Comparison of ENCODE assay signal across 24 mouse cellular contexts in genomic region chr3:55635542-55636172, GRCm38 (mm10).
DNase-seq lines count a peak whose midpoint lies in the region; ATAC-seq and TF ChIP-seq lines count a peak whose summit lies in the region.
"Had no signal": no experiment of that assay in that cellular context is flagged by ENCODE, and none has a peak within 500 bp of the region (broad histone marks: within the 10 kb centered on the region; RNA-seq: fewer than 3 reads in every experiment).

No protein-coding gene starts in this region.

- no peak overlapping the region for H3K4me3 ChIP-seq in kidney, postnatal 0 days (replicated peaks; ENCODE audit: low read depth, low read length)
- no peak overlapping the region for H3K4me3 ChIP-seq in kidney, adult 2 months (ENCODE audit: insufficient read depth, low read depth, low read length)
- no peak overlapping the region for H3K4me3 ChIP-seq in hindbrain, postnatal 0 days (ENCODE audit: low read length)
- H3K4me3 ChIP-seq: embryonic facial prominence, embryonic 10.5 days; forebrain, embryonic 10.5 days; heart, embryonic 13.5 days; limb, embryonic 13.5 days; liver, embryonic 12.5 days; neural tube, embryonic 12.5 days had no signal

- TF ChIP-seq POLR2A in kidney, adult 2 months (IDR thresholded peaks at IDR 0.05; ENCODE audit: low read depth, low read length) = no peak

- H3K9me3 ChIP-seq in kidney, postnatal 0 days (replicated peaks; ENCODE audit: low read length) = no peaks in the 10 kb centered on the region
- no peaks in the 10 kb centered on the region for H3K9me3 ChIP-seq in hindbrain, postnatal 0 days (ENCODE audit: low read length)
- H3K9me3 ChIP-seq: embryonic facial prominence, embryonic 10.5 days; forebrain, embryonic 10.5 days; heart, embryonic 13.5 days; limb, embryonic 13.5 days; liver, embryonic 12.5 days; neural tube, embryonic 12.5 days had no signal

- WGBS in kidney, postnatal 0 days = 18% methylated on average over 8 of the region's 8 CpGs
- 49% methylated on average over 8 of the region's 8 CpGs for WGBS in kidney, adult 2 months
- 52% methylated on average over 8 of the region's 8 CpGs for WGBS in hindbrain, postnatal 0 days

- H3K27ac ChIP-seq in kidney, postnatal 0 days = no peak overlapping the region
- no peak overlapping the region for H3K27ac ChIP-seq in kidney, adult 2 months (ENCODE audit: insufficient read depth, low read depth, low read length)
- no peak overlapping the region for H3K27ac ChIP-seq in hindbrain, postnatal 0 days
- H3K27ac ChIP-seq: embryonic facial prominence, embryonic 10.5 days; forebrain, embryonic 10.5 days; heart, embryonic 13.5 days; limb, embryonic 13.5 days; liver, embryonic 12.5 days; neural tube, embryonic 12.5 days had no signal

- DNase-seq in kidney, postnatal 0 days (ENCODE audit: low spot score) = peak; percentile 38
- no peak for DNase-seq in kidney, adult 2 months
- DNase-seq in brain, adult 2 months (ENCODE audit: low read depth, low spot score) = peak; percentile 37
- DNase-seq in embryo, embryonic 10.5 days (ENCODE audit: low spot score) = peak; percentile 45
- DNase-seq in hindbrain, postnatal 0 days (ENCODE audit: low spot score) = peak; percentile 18
- no peak for DNase-seq in thymus, postnatal 0 days (ENCODE audit: low spot score)
- no peak for DNase-seq in heart, adult 8-10 months (ENCODE audit: low spot score)
- DNase-seq: adrenal gland, adult 8-10 months; cerebellum, adult 18-20 months; cerebellum, postnatal 25 days; gastrocnemius, postnatal 25 days; heart, adult 18-20 months; heart, postnatal 14 days; kidney, adult 18-20 months; lung, adult 18-20 months; lung, postnatal 10 days; thymus, postnatal 14 days had no signal

- peak; percentile 65; the same call in 1 of the 2 replicates for ATAC-seq in kidney, postnatal 0 days (replicated peaks; ENCODE audit: low FRiP score, low read depth)
- ATAC-seq in hindbrain, postnatal 0 days = peak; percentile 46; the same call in 1 of the 2 replicates
- no peak for ATAC-seq in megakaryocyte, adult 5-6 weeks (ENCODE audit: poor library complexity, severe bottlenecking)
- ATAC-seq: liver, embryonic 12.5 days had no signal

- TF ChIP-seq CTCF in kidney, postnatal 0 days (IDR thresholded peaks at IDR 0.05; ENCODE audit: low read depth) = no peak
- TF ChIP-seq CTCF in kidney, adult 2 months (conservative IDR thresholded peaks at IDR 0.05; ENCODE audit: insufficient read depth, insufficient read length, low read depth, low read length) = no peak
- no peak for TF ChIP-seq CTCF in hindbrain, postnatal 0 days (IDR thresholded peaks at IDR 0.05; ENCODE audit: low read depth)

- H3K27me3 ChIP-seq in kidney, postnatal 0 days (ENCODE audit: insufficient read depth, low read length) = no peaks in the 10 kb centered on the region
- H3K27me3 ChIP-seq in kidney, adult 2 months (replicated peaks; ENCODE audit: control insufficient read depth, insufficient read depth, low read length) = no peaks in the 10 kb centered on the region
- no peaks in the 10 kb centered on the region for H3K27me3 ChIP-seq in hindbrain, postnatal 0 days (ENCODE audit: insufficient read depth, low read length)
- H3K27me3 ChIP-seq: heart, embryonic 13.5 days; limb, embryonic 13.5 days; liver, embryonic 12.5 days; neural tube, embryonic 12.5 days had no signal

- H3K36me3 ChIP-seq in kidney, postnatal 0 days (ENCODE audit: insufficient read depth, low read length) = no peaks in the 10 kb centered on the region
- no peaks in the 10 kb centered on the region for H3K36me3 ChIP-seq in kidney, adult 2 months (ENCODE audit: control insufficient read depth, insufficient read depth, low read length)
- H3K36me3 ChIP-seq in hindbrain, postnatal 0 days (ENCODE audit: insufficient read depth, low read length) = peaks cover 9% of the 10 kb centered on the region; the same call in 1 of the 2 replicates
- H3K36me3 ChIP-seq: liver, embryonic 12.5 days had no signal

- no peaks in the 10 kb centered on the region for H3K4me1 ChIP-seq in kidney, postnatal 0 days (replicated peaks; ENCODE audit: insufficient read depth, low read length)
- H3K4me1 ChIP-seq in kidney, adult 2 months (ENCODE audit: control insufficient read depth, insufficient read depth, low read length) = no peaks in the 10 kb centered on the region
- no peaks in the 10 kb centered on the region for H3K4me1 ChIP-seq in hindbrain, postnatal 0 days (ENCODE audit: insufficient read depth, low read length)
- H3K4me1 ChIP-seq: forebrain, embryonic 10.5 days; heart, embryonic 13.5 days; liver, embryonic 12.5 days; neural tube, embryonic 12.5 days had no signal

- H3K9ac ChIP-seq in kidney, postnatal 0 days (ENCODE audit: low read depth, low read length) = no peak overlapping the region
- H3K9ac ChIP-seq in hindbrain, postnatal 0 days (replicated peaks; ENCODE audit: low read length) = 0 out of 2 replicates have a peak overlapping the region, but pooled peaks have one; percentile 1
- H3K9ac ChIP-seq: heart, embryonic 13.5 days; limb, embryonic 13.5 days; liver, embryonic 12.5 days; neural tube, embryonic 12.5 days had no signal

- H3K4me2 ChIP-seq in kidney, postnatal 0 days (ENCODE audit: low read length) = no peak overlapping the region
- no peak overlapping the region for H3K4me2 ChIP-seq in hindbrain, postnatal 0 days (ENCODE audit: low read depth, low read length)
- H3K4me2 ChIP-seq: heart, embryonic 13.5 days; limb, embryonic 13.5 days; liver, embryonic 12.5 days; neural tube, embryonic 12.5 days had no signal

Comparison
In these comparisons a context has a peak if more than half of its experiments do, and no peak if none do; other contexts are left out.
1. DNase-seq: peak in kidney, postnatal 0 days (single experiment), brain, adult 2 months (single experiment), embryo, embryonic 10.5 days (single experiment) and hindbrain, postnatal 0 days (single experiment); none in kidney, adult 2 months (single experiment), thymus, postnatal 0 days (single experiment) and heart, adult 8-10 months (single experiment).